Mouse (Mus musculus): Measurements from ENCODE around the gene Mavs. TPM values are rescaled to one million over a fixed set of nuclear protein-coding genes. Genes with fewer than 3 reads are reported as not detected.

Gene Mavs
- polyA plus RNA-seq, 1 experiment from 2014 or later = 32.0 TPM

DNA sequence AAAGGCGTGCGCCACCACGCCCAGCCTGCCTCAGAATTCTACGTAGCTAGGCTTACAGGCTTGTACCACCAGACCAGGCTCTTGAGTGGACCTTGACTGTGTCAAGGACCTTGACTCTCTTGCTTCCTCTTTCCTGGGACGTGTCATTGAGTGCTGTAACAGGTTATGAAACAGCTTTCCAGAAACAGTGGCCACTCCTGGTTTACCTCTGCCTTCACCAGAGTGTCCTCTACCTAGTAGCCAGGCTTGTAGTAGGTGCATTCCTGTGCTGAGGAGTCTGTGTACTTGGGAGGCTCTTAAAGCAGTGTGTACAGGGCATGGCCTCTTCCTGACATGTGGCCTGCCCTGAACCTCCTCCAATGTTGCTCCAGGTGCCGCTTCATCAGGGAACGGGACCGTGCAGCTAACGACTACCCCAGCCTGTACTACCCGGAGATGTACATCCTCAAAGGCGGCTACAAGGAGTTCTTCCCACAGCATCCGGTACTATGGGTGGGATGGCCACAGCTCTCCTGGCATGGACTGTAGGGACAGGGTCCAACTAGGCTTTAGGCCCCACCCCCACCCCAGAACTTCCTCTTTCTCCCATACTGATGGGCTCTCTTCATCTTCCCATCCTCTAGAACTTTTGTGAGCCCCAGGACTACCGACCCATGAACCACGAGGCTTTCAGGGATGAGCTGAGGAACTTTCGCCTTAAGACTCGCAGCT is 37.1 kb upstream of the Mavs start:
- H3K36me3 ChIP-seq (ENCODE audit: control insufficient read depth, insufficient read depth) = peaks cover 84% of the 10 kb centered on the region
- H3K9me3 ChIP-seq (replicated peaks; ENCODE audit: control insufficient read depth, low read length) = no peaks in the 10 kb centered on the region
- no peaks in the 10 kb centered on the region for H3K27me3 ChIP-seq (ENCODE audit: control insufficient read depth, insufficient read depth, low read depth, low read length)
- 78% methylated on average over 16 of the region's 16 CpGs for WGBS (ENCODE audit: insufficient replicate concordance)
- no peak overlapping the region for H3K27ac ChIP-seq (ENCODE audit: low read length)
- no peak overlapping the region for H3K4me3 ChIP-seq (ENCODE audit: low read depth, low read length)
- peaks cover 5% of the 10 kb centered on the region for H3K4me1 ChIP-seq (ENCODE audit: control insufficient read depth, low read depth, low read length)
- H3K4me2 ChIP-seq (ENCODE audit: low read depth, low read length) = no peak overlapping the region
- ATAC-seq (ENCODE audit: low read depth) = peak; percentile 16; the same call in 1 of the 2 replicates
- no peak overlapping the region for H3K9ac ChIP-seq (ENCODE audit: low read depth, low read length)

DNA sequence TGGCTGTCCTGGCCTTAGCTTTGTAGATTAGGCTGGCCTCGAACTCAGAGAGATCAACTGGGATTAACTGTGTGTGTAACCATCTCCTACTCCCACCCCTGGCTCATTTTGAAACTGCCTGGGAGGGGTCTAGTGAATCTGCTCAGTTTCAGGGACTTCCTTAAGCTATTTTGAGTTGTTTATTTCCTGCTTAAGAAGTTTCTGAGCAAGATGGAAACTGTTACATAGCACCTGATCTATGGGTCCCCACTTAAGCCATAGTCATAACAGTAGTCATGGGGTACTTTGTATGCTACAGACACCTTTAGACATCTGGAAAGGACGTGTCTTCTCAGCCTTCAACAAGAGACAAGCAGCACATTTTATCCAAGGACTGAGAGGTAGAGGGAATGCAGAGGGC is 33.2 kb upstream of the Mavs start:
- WGBS (ENCODE audit: insufficient replicate concordance) = 82% methylated on average over 2 of the region's 2 CpGs
- Histone ChIP-seq H3K4me3 (ENCODE audit: low read depth, low read length) (no peak overlapping the region), H3K9me3 (replicated peaks; ENCODE audit: control insufficient read depth, low read length) (no peaks in the 10 kb centered on the region), H3K36me3 (ENCODE audit: control insufficient read depth, insufficient read depth) (peaks cover 44% of the 10 kb centered on the region), H3K4me2 (ENCODE audit: low read depth, low read length) (no peak overlapping the region), H3K27me3 (ENCODE audit: control insufficient read depth, insufficient read depth, low read depth, low read length) (no peaks in the 10 kb centered on the region), H3K4me1 (ENCODE audit: control insufficient read depth, low read depth, low read length) (peaks cover 39% of the 10 kb centered on the region), H3K9ac (ENCODE audit: low read depth, low read length) (no peak overlapping the region), H3K27ac (ENCODE audit: low read length) (no peak overlapping the region)
- no peak for ATAC-seq (ENCODE audit: low read depth)

- Histone ChIP-seq H3K36me3 (ENCODE audit: control insufficient read depth, insufficient read depth) (peaks cover 39% of the 10 kb centered on the region), H3K4me2 (ENCODE audit: low read depth, low read length) (no peak overlapping the region), H3K9me3 (replicated peaks; ENCODE audit: control insufficient read depth, low read length) (no peaks in the 10 kb centered on the region), H3K4me3 (ENCODE audit: low read depth, low read length) (no peak overlapping the region), H3K27ac (ENCODE audit: low read length) (no peak overlapping the region), H3K9ac (ENCODE audit: low read depth, low read length) (no peak overlapping the region), H3K27me3 (ENCODE audit: control insufficient read depth, insufficient read depth, low read depth, low read length) (no peaks in the 10 kb centered on the region), H3K4me1 (ENCODE audit: control insufficient read depth, low read depth, low read length) (peaks cover 44% of the 10 kb centered on the region)
- 86% methylated on average over 3 of the region's 3 CpGs for WGBS (ENCODE audit: insufficient replicate concordance)
- ATAC-seq (ENCODE audit: low read depth) = no peak
Measured at GRCm38 (mm10) chr2:131201262-131201661, 32.6 kb upstream of the Mavs start.

- Histone ChIP-seq H3K36me3 (ENCODE audit: control insufficient read depth, insufficient read depth) (peaks cover 13% of the 10 kb centered on the region), H3K4me2 (ENCODE audit: low read depth, low read length) (0 out of 2 replicates have a peak overlapping the region, but pooled peaks have one; percentile 42), H3K27me3 (ENCODE audit: control insufficient read depth, insufficient read depth, low read depth, low read length) (no peaks in the 10 kb centered on the region), H3K9me3 (replicated peaks; ENCODE audit: control insufficient read depth, low read length) (no peaks in the 10 kb centered on the region), H3K9ac (ENCODE audit: low read depth, low read length) (no peak overlapping the region), H3K4me3 (ENCODE audit: low read depth, low read length) (no peak overlapping the region), H3K4me1 (ENCODE audit: control insufficient read depth, low read depth, low read length) (peaks cover 60% of the 10 kb centered on the region), H3K27ac (ENCODE audit: low read length) (no peak overlapping the region)
- ATAC-seq (ENCODE audit: low read depth) = no peak
- WGBS (ENCODE audit: insufficient replicate concordance) = 78% methylated on average over 6 of the region's 6 CpGs
Measured at GRCm38 (mm10) chr2:131203816-131204409, 29.9 kb upstream of the Mavs start.

DNA sequence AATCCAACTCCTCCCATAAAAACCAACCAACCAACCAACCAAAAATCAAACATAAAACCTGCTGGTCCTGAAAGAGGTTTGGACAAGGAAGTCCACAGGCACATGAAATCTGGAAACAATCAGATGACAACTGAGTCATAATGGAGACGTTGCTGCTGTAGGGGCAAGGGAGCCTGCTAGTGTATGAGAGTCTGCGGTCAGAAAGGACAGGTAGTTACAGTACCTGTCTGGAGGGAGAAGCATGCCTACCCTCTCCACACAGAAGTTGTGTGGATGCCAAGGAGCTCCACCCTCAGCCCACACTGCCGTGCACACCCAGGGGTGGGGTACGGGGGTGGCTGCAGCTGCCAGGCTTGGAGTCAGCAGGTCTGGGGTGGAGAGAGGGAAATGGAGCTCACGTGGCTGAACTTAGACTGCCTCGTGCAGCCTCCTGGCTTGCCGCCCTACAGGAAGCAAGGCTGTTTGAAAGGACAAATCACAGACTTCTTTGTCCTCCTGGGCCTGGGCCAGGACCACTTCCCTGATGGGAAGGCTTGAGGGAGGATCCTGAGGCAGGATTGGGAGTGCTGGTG is 29.4 kb upstream of the Mavs start:
- H3K27ac ChIP-seq (ENCODE audit: low read length) = peak overlapping the region; percentile 95
- 30% methylated on average over 7 of the region's 7 CpGs for WGBS (ENCODE audit: insufficient replicate concordance)
- H3K36me3 ChIP-seq (ENCODE audit: control insufficient read depth, insufficient read depth) = peaks cover 7% of the 10 kb centered on the region
- no peaks in the 10 kb centered on the region for H3K9me3 ChIP-seq (replicated peaks; ENCODE audit: control insufficient read depth, low read length)
- peaks cover 66% of the 10 kb centered on the region for H3K4me1 ChIP-seq (ENCODE audit: control insufficient read depth, low read depth, low read length)
- H3K9ac ChIP-seq (ENCODE audit: low read depth, low read length) = peak overlapping the region; percentile 49
- ATAC-seq (ENCODE audit: low read depth) = peak; percentile 59
- H3K27me3 ChIP-seq (ENCODE audit: control insufficient read depth, insufficient read depth, low read depth, low read length) = no peaks in the 10 kb centered on the region
- H3K4me3 ChIP-seq (ENCODE audit: low read depth, low read length) = no peak overlapping the region
- H3K4me2 ChIP-seq (ENCODE audit: low read depth, low read length) = peak overlapping the region; percentile 42

GRCm38 (mm10) chr2:131205521-131206182 is 28.2 kb upstream of the Mavs start:
- 18% methylated on average over 8 of the region's 8 CpGs for WGBS (ENCODE audit: insufficient replicate concordance)
- no peaks in the 10 kb centered on the region for H3K9me3 ChIP-seq (replicated peaks; ENCODE audit: control insufficient read depth, low read length)
- peaks cover 69% of the 10 kb centered on the region for H3K4me1 ChIP-seq (ENCODE audit: control insufficient read depth, low read depth, low read length)
- no peaks in the 10 kb centered on the region; the same call in 1 of the 2 replicates for H3K36me3 ChIP-seq (ENCODE audit: control insufficient read depth, insufficient read depth)
- peak overlapping the region; percentile 95 for H3K27ac ChIP-seq (ENCODE audit: low read length)
- peak; percentile 69 for ATAC-seq (ENCODE audit: low read depth)
- H3K4me3 ChIP-seq (ENCODE audit: low read depth, low read length) = 0 out of 2 replicates have a peak overlapping the region, but pooled peaks have one; percentile 1
- no peaks in the 10 kb centered on the region for H3K27me3 ChIP-seq (ENCODE audit: control insufficient read depth, insufficient read depth, low read depth, low read length)
- peak overlapping the region; percentile 50 for H3K9ac ChIP-seq (ENCODE audit: low read depth, low read length)
- peak overlapping the region; percentile 42 for H3K4me2 ChIP-seq (ENCODE audit: low read depth, low read length)

DNA sequence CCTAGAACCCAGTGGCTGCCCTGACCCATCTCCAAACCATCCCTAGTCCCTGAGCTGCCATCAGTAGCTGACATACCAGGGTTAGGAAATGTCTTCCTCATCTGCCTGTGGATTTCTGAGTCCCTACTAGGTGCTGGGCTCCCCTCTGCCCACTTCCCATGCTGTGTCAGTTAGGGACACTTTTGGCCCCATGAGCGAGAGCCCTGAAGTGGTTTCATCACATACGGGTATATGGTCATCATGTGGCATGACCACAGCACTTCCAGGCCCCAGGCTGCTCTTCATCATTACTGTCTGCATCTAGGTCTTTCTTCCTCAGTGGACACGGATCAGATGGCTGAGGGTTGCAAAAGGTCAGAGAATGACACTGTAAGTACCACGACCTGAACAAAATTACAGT is 27.1 kb upstream of the Mavs start, which contains the start of gene Ap5s1:
Gene Ap5s1, plus strand, starts transcription at position 301 of the 400 bp plus-strand sequence.
- ATAC-seq (ENCODE audit: low read depth) = no peak
- peak within 1 kb of the TSS; percentile 42 for H3K4me2 ChIP-seq (ENCODE audit: low read depth, low read length)
- H3K27me3 ChIP-seq (ENCODE audit: control insufficient read depth, insufficient read depth, low read depth, low read length) = no peaks in the 10 kb centered on the region
- no peaks in the 10 kb centered on the region; the same call in 1 of the 2 replicates for H3K36me3 ChIP-seq (ENCODE audit: control insufficient read depth, insufficient read depth)
- H3K9me3 ChIP-seq (replicated peaks; ENCODE audit: control insufficient read depth, low read length) = no peaks in the 10 kb centered on the region
- 69% methylated on average over 4 of the region's 4 CpGs for WGBS (ENCODE audit: insufficient replicate concordance)
- peak within 1 kb of the TSS; percentile 50 for H3K9ac ChIP-seq (ENCODE audit: low read depth, low read length)
- H3K4me1 ChIP-seq (ENCODE audit: control insufficient read depth, low read depth, low read length) = peaks cover 76% of the 10 kb centered on the region
- no peak within 1 kb of the TSS for H3K4me3 ChIP-seq (ENCODE audit: low read depth, low read length)
- H3K27ac ChIP-seq (ENCODE audit: low read length) = peak within 1 kb of the TSS; percentile 84

GRCm38 (mm10) chr2:131208356-131208755 is 25.5 kb upstream of the Mavs start:
- Histone ChIP-seq H3K9ac (ENCODE audit: low read depth, low read length) (no peak overlapping the region), H3K4me3 (ENCODE audit: low read depth, low read length) (no peak overlapping the region), H3K4me1 (ENCODE audit: control insufficient read depth, low read depth, low read length) (peaks cover 82% of the 10 kb centered on the region), H3K4me2 (ENCODE audit: low read depth, low read length) (no peak overlapping the region), H3K27me3 (ENCODE audit: control insufficient read depth, insufficient read depth, low read depth, low read length) (no peaks in the 10 kb centered on the region), H3K27ac (ENCODE audit: low read length) (peak overlapping the region; percentile 42; the same call in 1 of the 2 replicates), H3K36me3 (ENCODE audit: control insufficient read depth, insufficient read depth) (peaks cover 7% of the 10 kb centered on the region), H3K9me3 (replicated peaks; ENCODE audit: control insufficient read depth, low read length) (no peaks in the 10 kb centered on the region)
- no peak for ATAC-seq (ENCODE audit: low read depth)
- WGBS (ENCODE audit: insufficient replicate concordance) = 69% methylated on average over 2 of the region's 2 CpGs

All from liver, embryonic 16.5 days (tissue).